Mouse (Mus musculus) thymus, postnatal 25 days (tissue): ENCODE measurements at regions not wholly inside any gene's neighbourhood (a gene's known extent, or its start where the extent isn't known, plus 50 kb on each side); places are given as distances from the start of the nearest gene placed in this dataset.

Experiments used
- DNase-seq: peaks from one replicate; pipeline ENCODE4 v3.0.0; 2022

DNA sequence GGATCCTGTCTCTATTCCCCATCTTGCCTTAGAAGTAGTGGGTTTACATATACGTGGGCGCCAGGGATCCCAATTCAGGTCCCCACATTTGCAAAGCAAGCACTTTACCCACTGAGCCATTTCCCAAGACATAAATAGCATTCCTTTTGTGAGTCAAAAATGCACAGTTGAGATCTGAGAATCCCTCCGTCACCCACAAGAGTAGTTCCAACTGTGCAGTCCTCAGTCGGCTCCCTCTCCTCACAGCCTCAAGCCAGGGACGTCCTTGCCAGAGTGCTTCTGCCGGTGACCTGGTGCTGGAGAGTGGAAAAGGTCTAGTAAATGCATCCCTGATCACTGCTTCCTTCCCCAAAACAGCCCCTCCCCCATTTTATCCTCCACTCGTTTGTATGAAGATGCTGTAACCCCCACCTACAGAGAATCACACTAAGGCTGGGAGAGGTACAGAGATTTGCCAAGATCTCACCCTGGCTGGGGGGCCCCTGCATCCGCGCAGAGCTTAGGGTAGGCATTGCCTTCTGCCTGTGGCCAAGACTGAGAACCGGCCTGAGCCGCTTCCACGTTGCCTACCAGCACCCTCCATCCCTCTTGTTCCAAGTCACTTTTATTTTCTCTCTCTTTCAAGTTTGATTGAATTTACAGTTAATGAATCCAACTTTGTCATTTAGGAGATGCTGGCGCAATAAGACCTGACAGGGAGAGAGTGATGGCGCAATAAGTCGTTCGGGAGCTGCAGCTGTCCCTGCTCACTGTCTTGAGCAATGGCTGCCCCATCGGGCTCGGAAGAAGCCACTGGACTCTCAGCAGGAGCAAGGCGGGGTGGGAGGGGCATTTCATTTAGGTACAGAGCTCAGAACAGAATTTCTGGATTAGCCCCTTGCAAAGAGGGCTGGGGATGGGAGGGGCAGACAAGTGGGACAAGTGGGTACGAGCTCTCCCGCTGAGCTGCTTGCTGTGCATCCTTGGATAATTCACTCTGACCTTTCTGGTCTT is 74.5 kb upstream of the Zfp618 start:
- no peak for DNase-seq

GRCm38 (mm10) chr4:62912891-62913290 is 52.5 kb upstream of the Zfp618 start:
- no peak for DNase-seq
